Mouse (Mus musculus): ENCODE data around the gene Arvcf.

GRCm38 (mm10) chr16:18400472-18401216 is 52.7 kb downstream of the Arvcf start:
- TF ChIP-seq POLR2A (IDR thresholded peaks at IDR 0.05; ENCODE audit: control insufficient read depth in 1 of 2, insufficient read depth in 1 of 2, low read depth in 1 of 2, low read length in 2 of 2, poor library complexity in 1 of 2) = no peak
- no peak for TF ChIP-seq CTCF (IDR thresholded peaks at IDR 0.05 in 2 of 3, conservative IDR thresholded peaks at IDR 0.05 in 1 of 3; ENCODE audit: control insufficient read depth in 1 of 3, insufficient read depth in 1 of 3, low read depth in 2 of 3, low read length in 3 of 3, poor library complexity in 1 of 3, severe bottlenecking in 1 of 3)
- no peak for TF ChIP-seq EP300 (IDR thresholded peaks at IDR 0.05; ENCODE audit: low read depth in 1 of 2, low read length in 2 of 2)
- TF ChIP-seq MYC (IDR thresholded peaks at IDR 0.05; ENCODE audit: low read depth, low read length) = no peak
- no peak for TF ChIP-seq NELFE (IDR thresholded peaks at IDR 0.05; ENCODE audit: low read depth, low read length)

Data from MEL (cell line).